Mouse (Mus musculus) skeletal muscle tissue, postnatal 0 days (tissue): ENCODE measurements around the gene Fbxw7. TPM values are rescaled to one million over a fixed set of nuclear protein-coding genes. Genes with fewer than 3 reads are reported as not detected.

ENCODE experiments used
- polyA plus RNA-seq: library from polyadenylated mRNA; unstranded; fragments of >200 nt; fragmentation: Nextera tagmentation; extraction: Ambion mirVana; gene quantifications from 2 replicates; pipeline ENCODE4 v1.2.1, GENCODE M21; 2015

Fbxw7 gene
- 26.5 and 31.4 TPM in 2 replicates for polyA plus RNA-seq

GRCm38 (mm10) chr3:84814762-84815381 lies at the start of gene Fbxw7:
Gene Fbxw7, plus strand, starts transcription at chr3:84815268.

Other genes starting within 250 kb of the Fbxw7 start
- gene Arfip1, start 232.6 kb upstream of the Fbxw7 start, polyA plus RNA-seq: 26.4 and 27.3 TPM in 2 replicates
- gene Tigd4, start 221.7 kb upstream of the Fbxw7 start, polyA plus RNA-seq: 3.6 and 5.7 TPM in 2 replicates
- gene Tmem154, start 149.1 kb upstream of the Fbxw7 start, polyA plus RNA-seq: 0.95 and 2.0 TPM in 2 replicates